Mouse (Mus musculus) kidney, postnatal 14 days (tissue): ENCODE measurements around the gene B3gnt2.

Source experiments
- DNase-seq: peaks from one replicate; pipeline ENCODE4 v3.0.0; 2022; ENCODE audit warnings: mixed read lengths

The B3gnt2 gene

DNA sequence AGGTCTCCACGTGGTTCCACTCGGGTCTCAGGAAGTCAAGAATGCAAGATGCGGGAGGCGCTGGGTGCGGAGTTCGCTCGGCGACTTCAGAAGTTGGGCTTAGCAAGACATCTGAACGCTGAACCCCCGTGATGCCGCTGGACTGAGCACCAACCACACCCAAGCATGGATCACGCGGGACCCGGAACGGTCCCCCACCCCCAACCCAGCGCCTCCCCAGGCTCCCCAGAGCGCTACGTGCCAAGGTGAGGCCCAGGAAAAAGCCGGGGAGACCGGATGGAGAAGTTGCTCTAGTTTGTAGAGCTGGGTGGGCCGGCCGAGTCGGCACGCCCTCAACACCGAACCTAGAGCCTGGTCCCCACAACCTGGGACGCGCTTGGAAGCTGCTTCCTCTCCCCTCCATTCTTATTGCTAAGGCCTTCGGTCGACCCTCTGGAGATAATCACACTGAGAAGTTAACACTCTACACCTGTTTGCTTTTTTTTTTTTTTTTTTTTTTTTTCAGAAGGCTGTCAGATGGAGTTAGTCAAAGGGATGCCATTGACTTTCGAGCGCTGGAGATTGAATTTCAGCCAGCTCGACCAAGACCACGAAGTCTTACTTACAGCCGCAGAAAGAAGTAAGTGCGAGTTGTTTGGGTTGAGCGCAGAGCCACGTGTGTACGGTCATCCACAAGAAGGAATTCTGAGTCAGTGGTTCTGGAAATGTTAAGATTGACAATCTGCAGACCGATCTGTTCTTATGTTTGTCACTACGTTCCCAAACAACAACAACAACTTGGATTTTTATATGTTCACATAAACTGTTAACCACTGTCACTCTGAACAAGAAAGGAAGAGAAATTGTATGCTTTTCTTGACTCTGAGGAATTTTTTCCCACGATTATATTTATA lies at the start of gene B3gnt2:
B3gnt2 (minus strand) TSS at position 627 of the 893 bp plus-strand sequence.
- DNase-seq, result peak; percentile 62

DNA sequence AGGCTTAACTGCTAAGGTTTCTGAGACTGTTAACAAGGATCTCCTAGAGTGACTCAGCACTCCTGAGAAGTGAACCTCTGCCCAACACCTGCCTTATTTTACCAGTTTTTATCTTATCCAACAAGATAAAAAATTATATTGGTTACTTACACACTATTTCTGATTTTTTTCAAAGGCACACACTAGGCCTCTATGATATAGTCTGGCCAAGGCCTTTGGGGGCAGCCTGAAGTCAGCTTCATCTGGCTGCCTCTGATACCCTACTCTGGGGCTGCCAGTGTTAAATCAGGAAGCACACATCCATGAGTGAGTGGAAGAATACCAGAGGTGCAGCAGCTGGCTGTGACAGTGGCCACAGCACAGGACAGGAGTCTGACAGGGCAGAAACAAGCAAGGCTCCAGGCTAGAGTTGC lies 45.7 kb upstream of the B3gnt2 start:
- no peak for DNase-seq

DNA sequence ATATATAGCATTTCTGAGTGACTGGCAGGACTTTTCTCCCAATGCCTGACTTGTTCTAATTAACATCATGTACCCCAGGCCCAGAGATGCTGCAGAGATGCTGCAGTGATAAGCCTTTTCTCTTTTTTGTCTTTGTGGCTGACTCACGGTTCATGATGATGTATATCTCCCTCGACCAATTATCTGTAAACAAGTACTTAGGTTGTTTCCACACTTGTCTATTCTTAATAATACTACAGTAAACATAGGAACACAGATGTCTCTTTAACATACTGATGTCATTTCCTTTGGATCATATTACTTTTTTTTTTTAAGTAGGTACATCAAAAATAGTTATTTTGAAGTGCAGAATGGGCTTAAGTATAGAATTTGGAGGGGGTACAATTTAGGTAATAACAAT lies 42.2 kb upstream of the B3gnt2 start:
- DNase-seq, result no peak

DNA sequence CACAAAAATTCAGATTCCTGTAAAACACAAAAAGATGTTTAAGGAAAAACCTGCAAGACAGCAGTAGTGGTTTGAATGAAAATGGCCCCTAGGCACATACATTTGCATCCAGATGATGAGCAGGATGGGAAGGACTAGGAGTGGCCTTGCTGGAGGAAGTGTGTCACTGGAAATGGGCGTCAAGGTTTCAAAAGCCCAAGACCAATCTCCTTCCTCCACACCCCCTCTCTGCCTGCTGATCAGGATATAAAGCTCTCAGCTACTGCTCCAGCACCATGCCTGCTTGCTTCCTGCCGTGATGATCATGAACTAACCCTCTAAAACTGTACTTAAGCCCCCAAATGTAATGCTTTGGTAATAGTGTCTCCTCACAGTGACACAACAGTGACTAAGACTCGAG lies 39.3 kb upstream of the B3gnt2 start:
- no peak for DNase-seq

DNA sequence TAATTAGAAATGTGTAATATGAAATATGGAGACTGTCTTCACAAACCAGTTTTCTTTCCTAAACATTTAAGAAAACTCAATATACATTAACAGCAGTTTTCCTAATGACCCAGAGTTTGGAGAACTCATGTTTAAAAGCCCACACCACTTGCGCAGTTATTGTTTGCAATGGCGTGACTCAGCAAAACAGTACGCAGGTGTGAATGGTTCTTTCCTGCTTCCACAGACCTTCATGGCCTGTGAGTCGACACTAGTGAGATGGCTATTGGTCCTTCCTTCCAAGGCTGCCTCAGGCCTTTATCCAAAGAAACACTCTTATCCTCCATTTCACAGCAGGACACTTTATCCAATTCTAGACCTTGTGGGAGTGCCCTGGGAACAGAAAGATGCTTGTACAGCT lies 36.9 kb upstream of the B3gnt2 start:
- no peak for DNase-seq

DNA sequence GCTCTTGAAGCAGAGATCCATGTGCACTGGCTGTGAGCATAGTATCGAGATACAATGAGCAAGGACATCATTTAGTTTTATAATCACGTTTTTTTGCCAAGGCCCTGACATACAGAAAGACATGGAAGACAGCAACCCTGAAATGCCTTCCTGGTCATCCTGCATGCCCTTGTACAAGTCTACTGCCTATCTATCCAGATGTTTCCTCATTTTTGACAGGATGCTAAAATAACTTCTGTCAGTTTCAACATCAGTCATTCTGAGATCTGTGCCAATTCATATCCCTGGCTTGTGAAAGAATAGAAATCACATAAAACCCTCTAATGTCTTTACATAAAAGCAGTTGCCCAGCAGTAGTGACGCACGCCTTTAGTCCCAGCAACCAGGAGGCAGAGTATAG lies 36.4 kb upstream of the B3gnt2 start:
- no peak for DNase-seq

DNA sequence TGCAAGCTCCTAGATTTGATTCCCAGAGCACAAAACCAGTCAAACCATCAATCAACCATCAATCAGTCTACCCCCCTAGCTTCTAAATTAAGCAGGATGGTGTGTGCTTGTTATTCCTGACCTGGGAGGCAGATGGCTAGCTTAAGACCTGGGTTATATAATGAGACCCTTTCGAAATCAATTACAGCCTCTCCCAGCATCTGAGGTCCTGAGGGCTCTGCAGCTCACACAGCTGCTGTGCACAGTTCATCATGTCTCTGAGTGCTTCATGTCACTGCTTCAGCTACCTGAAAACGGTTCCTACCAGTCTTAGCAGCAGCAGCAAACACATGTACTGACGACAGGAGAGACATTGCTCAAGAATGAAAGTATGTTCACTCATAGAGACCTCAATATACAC lies 32.3 kb upstream of the B3gnt2 start:
- DNase-seq, result no peak

DNA sequence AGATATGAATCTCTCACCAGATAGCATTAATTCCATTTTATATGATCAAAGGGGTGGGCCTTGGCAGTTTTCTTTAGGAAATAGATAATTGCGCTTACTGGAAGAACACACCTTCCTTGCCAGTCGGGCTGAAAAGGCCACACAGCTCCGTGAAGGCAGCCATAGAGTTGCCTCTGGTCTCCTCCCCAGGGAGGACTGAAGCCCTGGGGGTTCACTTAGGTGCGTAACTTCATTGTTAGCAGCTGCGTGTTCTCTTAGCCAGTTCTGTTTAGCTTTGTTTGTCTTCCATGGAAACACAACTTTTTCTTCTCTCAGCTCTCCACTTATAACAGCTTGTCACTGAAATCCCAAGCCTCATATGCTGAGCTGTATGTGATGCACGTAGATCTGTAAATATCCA lies 31.7 kb upstream of the B3gnt2 start:
- no peak for DNase-seq

DNA sequence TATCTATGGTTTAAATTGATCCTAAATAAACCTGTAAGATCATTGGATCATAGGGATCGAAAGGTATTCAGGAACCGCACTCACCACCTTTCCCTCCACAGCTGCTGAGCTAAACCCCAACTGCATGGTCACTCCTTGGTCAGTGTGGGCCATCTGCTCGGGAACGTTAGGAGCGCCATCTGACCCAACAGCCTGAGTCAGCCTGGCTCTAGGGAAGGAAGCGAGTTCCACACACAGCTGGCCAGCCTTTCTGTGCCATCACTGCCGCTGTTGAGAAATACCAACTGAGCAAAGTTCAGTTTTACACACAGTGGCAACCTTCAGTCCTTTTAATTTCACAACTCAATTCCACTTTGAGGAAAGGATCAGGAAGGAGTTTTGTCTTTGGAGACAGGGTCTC lies 31.1 kb upstream of the B3gnt2 start:
- DNase-seq, result no peak

DNA sequence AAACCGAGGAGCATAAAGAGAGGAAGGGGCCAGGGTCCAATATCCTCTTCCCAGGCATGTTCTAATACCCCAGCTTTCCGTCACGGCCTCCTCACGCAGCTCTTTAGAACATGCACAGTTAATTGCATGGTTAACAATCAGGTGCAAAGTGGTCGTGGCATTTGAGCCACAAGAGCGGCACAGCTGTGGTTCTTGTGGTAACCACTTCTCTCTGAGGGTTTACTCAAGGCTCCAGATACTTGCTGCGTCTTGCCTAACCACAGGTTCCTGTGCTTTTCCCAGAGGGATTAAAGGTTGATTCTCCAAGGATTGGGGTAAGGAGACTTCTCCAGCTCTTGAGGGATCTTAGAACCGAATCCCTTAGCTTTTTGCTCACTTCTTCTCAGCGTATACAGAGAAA lies 30.5 kb upstream of the B3gnt2 start:
- DNase-seq, result no peak

DNA sequence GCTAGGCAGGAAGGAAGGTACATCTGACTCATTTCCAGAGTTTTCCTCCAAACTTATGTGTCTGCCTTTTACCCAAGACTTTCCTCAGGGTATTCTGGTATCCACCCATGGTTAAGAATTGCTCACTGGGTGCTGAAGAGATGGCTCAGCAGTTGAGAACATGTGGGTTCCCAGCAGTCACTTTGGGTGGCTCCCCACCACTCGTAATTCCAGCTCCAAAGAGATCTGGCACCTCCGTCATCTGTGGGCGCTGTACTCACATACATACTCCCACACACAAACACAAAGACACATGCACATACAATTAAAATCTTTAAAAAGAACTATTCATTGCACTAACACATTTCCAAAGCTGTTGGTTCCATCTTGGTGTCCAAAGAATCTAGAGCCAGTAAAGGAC lies 28.5 kb upstream of the B3gnt2 start:
- DNase-seq, result no peak

DNA sequence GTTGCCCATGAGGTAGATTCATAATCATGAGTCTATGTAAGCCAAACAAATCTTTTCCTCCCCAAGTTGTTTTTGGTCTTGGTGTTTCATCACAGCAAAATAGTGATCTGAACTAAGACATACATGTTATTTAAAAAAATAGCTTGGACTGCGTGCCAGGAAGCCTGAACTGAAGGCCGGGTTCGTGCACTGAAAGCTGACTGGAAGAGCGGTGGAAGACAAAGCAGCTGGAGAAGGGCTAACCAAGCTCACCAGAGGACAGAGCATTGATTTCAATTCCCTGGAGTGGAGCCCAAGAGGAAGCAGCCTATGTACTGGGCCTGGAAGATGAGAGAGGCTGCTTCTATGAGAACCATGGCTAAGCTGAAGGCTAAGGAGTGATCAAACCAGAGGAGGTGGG lies 26.2 kb upstream of the B3gnt2 start:
- DNase-seq, result peak; percentile 25

DNA sequence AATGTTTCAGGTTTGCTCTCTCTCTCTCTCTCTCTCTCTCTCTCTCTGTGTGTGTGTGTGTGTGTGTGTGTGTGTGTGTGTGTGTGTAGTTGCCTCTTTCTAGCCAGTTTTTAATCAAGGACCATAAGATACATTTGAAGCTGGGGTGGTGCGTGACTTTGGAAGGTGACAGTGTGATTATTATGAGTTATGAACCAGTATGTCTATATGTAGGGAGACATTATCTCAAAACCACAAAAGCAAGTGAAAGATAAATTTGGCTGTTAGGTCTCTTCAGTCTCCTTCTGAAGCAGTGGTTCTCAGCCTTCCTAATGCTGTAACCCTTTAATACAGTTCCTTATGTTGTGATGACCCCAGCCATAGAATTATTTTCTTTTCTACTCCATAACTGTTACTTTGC lies 24.6 kb upstream of the B3gnt2 start:
- DNase-seq, result no peak

DNA sequence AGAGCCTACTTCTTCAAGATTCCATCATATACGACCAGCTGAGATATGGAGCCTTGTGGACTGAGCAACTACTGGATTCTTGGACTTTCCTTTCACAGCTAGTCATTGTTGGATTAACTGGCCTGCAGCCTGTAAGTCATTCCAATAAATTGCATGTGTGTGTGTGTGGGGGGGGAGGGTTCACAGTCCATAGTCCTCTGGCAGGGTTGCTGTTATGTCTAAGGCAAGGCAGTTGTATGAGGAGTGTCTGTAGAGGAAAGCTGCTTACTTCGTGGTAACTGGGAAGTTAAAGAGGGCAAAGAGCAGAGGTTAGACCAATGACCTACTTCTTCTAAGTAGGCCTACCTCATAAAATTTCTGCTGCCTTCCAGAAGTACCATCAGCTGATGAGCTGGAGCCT lies 22.9 kb upstream of the B3gnt2 start:
- DNase-seq, result peak; percentile 48

DNA sequence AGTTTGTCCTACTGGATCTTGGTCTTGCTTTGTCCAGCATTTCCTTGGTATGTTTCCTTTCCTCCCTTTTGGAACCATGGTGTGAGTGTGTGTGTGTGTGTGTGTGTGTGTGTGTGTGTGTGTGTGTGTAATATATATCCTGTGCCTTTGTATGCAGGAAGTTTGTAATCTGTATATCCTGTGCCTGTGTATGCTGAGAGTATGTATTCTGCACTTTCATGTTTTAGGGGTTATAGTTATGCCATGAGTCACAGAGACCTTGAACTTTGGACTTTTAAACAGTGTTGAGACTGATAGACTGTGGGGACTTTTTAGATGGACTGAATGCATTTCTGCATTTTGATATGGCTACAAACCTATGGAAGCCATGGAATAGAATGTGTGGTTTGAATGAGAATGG lies 22.2 kb upstream of the B3gnt2 start:
- DNase-seq, result no peak

DNA sequence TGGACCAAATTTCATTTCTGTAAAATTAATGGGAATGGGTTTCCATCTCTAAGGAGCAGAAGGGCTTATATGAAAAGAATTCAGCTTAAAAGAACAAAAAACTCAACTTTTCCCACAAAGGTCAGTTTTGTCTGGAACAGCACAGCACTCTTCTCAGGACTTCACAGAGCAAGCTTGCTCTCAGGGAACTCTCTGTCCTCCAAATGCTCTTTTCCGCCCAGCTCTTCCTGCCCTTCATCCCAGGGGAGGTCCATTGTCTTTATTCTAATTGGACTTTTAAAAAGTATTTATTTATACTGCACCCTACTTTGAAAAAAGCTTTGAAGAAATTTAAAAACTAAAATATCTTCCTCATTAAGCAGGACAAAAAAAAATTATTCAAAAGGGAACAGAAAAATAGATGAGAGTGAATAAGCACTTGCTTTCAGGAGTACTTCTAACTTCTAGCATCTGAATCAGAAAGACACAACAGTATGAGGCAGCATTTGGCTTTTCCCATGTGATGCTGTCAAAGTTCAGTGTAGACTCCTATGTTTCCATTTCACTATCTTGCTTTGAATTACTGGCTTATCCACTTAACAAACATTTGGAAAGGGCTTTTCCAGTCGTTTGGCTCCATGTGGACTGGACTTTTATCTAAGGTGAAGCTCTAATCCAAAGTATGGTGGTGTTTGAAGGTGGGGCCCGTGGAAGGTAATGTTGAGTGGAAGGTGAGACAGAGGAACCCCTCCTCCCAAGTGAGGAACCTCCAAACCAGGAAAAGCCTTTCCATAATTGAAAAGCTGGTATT lies 19.8 kb upstream of the B3gnt2 start:
- DNase-seq, result no peak

DNA sequence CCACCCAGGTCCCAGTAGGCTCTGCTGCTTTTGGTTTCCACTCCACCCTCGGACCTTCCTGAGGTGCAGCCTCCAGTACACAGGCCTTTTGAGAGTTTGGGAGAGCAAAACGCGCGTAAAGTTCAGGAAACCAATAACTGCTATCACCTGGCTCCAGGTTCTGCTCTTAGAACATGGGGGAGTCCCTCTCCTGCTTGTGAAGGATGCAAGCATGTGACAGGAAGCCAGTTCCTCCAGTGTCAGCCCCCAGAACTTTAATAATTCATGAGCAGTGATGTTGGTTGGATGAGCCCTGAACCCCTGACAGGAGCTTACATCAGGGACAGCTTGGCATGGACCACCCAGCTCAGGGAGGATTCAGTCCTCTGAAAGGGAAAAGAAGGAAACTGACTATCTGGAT lies 18.9 kb upstream of the B3gnt2 start:
- DNase-seq, result no peak

DNA sequence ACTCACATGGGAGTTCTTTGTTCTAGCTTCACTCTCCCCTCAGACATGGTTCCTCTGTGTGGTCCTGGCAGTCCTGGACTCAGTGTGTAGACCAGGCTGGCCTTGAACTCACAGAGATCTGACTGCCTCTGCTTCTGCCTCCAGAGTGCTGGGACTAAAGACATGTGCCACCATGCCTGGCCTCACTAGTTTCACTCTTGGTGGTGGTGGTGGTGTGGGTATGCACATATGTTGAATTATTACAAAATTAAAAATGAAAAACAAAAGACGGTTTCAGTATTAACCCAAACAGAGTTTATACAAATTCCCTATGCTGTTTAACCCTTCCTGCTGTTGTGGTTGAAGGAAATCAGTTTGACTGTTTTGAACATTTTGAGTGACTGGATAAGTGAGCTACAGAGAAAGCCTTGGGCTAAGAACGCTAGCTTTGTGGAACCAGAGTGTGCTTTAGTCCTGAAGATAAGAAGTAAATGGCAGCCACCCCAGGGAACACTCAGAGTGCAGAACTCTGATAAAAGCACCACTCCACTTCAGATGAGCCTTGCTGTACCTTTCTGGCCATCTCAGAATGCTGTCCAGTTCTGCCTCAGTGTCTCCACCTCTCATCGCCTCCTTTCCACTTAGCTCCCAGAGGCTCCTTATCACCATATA lies 16.0 kb upstream of the B3gnt2 start:
- DNase-seq, result no peak

DNA sequence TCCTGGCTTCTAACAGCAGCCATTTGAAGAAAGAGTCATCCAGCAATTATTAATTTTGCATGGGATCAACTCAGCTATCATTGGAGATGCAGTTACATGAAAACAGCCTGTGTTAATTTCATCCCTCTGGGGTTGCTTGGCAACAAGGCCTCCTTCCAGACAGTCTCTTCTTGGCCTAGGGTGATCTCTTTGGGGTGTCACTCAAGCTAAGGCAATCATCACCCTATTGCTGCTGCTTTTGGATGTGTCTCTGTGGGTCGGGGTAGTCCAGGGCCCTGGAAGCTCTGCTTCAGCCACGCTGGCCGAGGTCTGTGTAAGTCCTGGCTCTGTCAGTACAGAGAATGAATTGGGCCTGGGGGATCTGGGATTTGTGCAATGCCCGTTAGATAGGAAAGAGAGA lies 14.5 kb upstream of the B3gnt2 start:
- DNase-seq, result no peak

DNA sequence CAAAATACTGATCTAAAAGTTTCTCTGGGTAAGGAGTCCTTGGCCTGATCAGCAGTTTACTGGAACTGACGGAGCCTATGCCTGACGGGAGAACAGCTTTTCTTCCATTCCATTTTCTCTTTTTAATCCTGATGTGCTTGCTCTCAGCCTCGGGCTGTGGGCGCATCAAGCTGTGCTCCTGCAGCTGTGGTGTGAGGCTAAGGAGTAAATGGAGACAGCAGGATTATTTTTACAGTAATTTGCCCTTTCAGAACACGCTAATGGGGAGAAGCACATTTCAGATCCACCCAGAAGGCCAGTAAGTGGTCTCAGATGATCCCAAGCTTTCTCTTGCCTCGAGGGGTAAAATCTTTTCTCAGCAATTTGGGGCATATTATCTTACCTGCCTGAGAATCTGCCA lies 14.0 kb upstream of the B3gnt2 start:
- no peak for DNase-seq

DNA sequence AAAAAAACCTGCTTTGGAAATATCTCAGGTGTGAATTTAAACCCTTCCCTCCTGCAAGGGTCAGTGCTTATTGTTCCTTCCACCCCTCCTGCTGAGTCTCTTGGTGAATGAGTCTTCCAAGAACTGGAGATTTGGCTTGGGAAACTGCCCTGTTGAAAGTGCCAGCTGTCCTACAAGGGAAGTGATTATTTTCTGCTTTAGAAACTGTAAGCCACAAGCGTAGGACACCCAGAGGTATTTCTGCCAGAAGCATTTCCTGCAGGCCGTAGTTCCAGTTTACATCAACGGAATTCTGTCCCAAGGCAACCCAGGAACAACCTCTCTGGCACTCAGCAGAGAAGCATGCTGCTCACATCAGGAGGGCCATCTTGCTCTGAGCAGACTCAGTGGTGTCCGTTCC lies 12.6 kb upstream of the B3gnt2 start:
- DNase-seq, result peak; percentile 35

DNA sequence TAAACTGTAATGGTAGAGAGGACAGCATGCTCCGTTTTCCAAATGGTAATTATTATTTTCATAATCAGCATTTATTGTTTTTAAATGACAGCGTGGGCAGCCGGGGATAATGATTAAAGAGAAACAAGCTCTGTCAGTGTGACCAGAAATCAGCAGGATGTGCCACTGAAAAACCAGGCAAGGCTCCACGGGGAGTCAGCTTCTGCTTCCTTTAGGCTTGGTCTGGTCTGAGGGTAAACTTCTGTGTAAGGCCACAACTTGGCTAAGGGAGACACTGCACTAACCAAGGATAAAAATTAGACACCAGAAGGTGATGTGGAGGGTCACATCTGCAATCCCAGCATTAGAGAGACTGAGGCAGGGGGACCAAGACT lies 11.5 kb upstream of the B3gnt2 start:
- peak; percentile 18 for DNase-seq

DNA sequence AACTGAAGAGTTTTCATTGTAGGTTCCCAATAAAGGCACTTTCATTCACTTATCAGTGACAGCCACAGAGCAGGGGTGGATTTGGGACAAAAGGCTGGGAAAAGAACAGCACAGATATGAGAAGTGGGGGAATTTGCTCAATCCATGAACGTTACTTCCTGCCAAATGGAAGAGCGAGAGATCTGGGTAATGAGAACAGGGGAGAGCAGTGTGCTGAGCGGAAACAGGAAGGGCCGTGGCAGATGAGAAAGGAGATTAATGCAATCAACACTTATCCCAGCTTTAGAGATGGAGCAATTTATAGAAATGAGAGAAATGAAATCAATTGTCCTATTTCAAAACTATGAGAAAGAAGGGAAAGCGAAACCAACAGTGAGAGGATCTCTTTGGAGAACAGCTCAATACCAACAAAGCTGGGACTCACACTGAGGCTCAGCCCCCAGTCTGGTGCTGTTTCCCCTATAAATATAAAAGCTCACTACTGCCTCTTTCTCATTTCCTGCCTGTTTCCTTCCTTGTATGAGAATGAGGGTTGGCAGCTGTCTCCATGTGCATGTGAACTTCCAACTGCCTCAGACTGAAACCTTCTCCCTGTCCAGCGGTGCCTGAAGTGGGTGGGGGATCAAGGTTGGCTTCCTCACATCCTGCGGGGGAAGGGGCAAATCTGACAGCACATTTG lies 11.0 kb upstream of the B3gnt2 start:
- DNase-seq, result peak; percentile 30
